Mouse (Mus musculus) forebrain, embryonic 15.5 days (tissue): Measurements from ENCODE around the gene Vps50. TPM values are rescaled to one million over a fixed set of nuclear protein-coding genes. Genes with fewer than 3 reads are reported as not detected.
"Not testable (repeated sequence)": the region's sequence is repeated elsewhere in the genome, so short reads cannot be mapped to it uniquely, and the experiment has no call there.

Experiments
- ATAC-seq: fragments of 200-750 bp; cut with Nextera tagmentation; replicated peaks from 2 replicates; pipeline ENCODE4 v1.8.0; 2017; ENCODE audit warnings: mild to moderate bottlenecking, moderate TSS enrichment, moderate library complexity
- H3K27ac ChIP-seq: fragments of 300-500 bp; sonication (generic); replicated peaks from 2 replicates; pipeline ENCODE4 v1.5.1; 2015; ENCODE audit warnings: mild to moderate bottlenecking, inconsistent platforms
- H3K27me3 ChIP-seq: fragments of 300-500 bp; sonication (generic); 2 replicates; pipeline ENCODE4 v1.6.1; 2015; ENCODE audit warnings: inconsistent platforms
- H3K36me3 ChIP-seq: fragments of 300-500 bp; sonication (generic); 2 replicates; pipeline ENCODE4 v1.6.1; 2015; ENCODE audit warnings: mild to moderate bottlenecking, inconsistent platforms
- H3K4me1 ChIP-seq: fragments of 300-500 bp; sonication (generic); 2 replicates; pipeline ENCODE4 v1.6.1; 2015; ENCODE audit warnings: inconsistent platforms
- H3K4me2 ChIP-seq: fragments of 300-500 bp; sonication (generic); replicated peaks from 2 replicates; pipeline ENCODE4 v1.6.1; 2015; ENCODE audit warnings: mild to moderate bottlenecking, inconsistent platforms
- H3K4me3 ChIP-seq: fragments of 300-500 bp; sonication (generic); 2 replicates; pipeline ENCODE4 v1.5.1; 2015; ENCODE audit warnings: mild to moderate bottlenecking, inconsistent platforms
- H3K9ac ChIP-seq: fragments of 300-500 bp; sonication (generic); replicated peaks from 2 replicates; pipeline ENCODE4 v1.6.1; 2015; ENCODE audit warnings: mild to moderate bottlenecking, inconsistent platforms
- H3K9me3 ChIP-seq: fragments of 300-500 bp; sonication (generic); 2 replicates; pipeline ENCODE4 v1.6.1; 2016; ENCODE audit warnings: inconsistent platforms
- WGBS: fragments of 180-500 bp; shearing (Covaris S2); methylation state at CpG from one replicate; pipeline ENCODE4 v1.1.7; 2015; ENCODE audit warnings: mixed read lengths; 5-methylcytosine and 5-hydroxymethylcytosine counted together
- polyA plus RNA-seq: library from polyadenylated mRNA; unstranded; fragments of >200 nt; fragmentation: Nextera tagmentation; extraction: Ambion mirVana; gene quantifications from 2 replicates; pipeline ENCODE4 v1.2.1, GENCODE M21; 2015

Gene Vps50
- polyA plus RNA-seq, 1 experiment from 2014 or later, result 52.6 TPM

- Histone ChIP-seq H3K4me1 (no peaks in the 10 kb centered on the region), H3K9me3 (no peaks in the 10 kb centered on the region), H3K27me3 (no peaks in the 10 kb centered on the region), H3K36me3 (peaks cover 11% of the 10 kb centered on the region), H3K4me2 (no peak overlapping the region), H3K4me3 (no peak overlapping the region), H3K9ac (no peak overlapping the region), H3K27ac (no peak overlapping the region)
- ATAC-seq, result no peak
- WGBS, result 93% methylated on average over 8 of the region's 8 CpGs
These were observed 75.6 kb downstream of the Vps50 start for GRCm38 (mm10) chr6:3573787-3574186.

DNA sequence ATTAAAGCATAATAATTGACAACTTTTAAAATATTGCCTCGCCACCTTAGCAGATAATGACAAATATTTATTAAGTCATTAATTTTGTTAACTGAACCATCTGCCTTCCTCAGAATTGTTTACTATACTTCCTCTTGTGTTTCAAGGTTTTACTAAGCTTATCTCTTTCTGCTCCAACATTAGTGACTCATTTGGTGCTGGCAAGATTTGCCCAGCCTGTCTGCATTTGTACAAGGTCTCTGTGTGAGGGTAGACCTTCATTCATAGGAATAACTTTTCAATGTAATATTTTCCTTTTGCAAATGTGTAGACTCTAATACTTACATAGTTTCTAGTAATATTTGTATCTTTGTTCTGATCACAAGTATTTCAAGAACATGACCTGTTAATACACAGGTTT lies 87.2 kb downstream of the Vps50 start:
- WGBS, result 87% methylated on average over 1 of the region's 1 CpGs
- H3K27me3 ChIP-seq, result no peaks in the 10 kb centered on the region
- no peaks in the 10 kb centered on the region for H3K4me1 ChIP-seq
- ATAC-seq, result no peak
- H3K9me3 ChIP-seq, result no peaks in the 10 kb centered on the region
- H3K4me2 ChIP-seq, result no peak overlapping the region
- H3K4me3 ChIP-seq, result no peak overlapping the region
- H3K36me3 ChIP-seq, result 0 out of 2 replicates have a peak, but pooled peaks cover 2% of the 10 kb centered on the region
- no peak overlapping the region for H3K9ac ChIP-seq
- H3K27ac ChIP-seq, result no peak overlapping the region

GRCm38 (mm10) chr6:3590289-3590904 lies 92.2 kb downstream of the Vps50 start:
- Histone ChIP-seq H3K36me3 (peaks cover 10% of the 10 kb centered on the region), H3K9ac (no peak overlapping the region), H3K4me1 (no peaks in the 10 kb centered on the region), H3K4me3 (no peak overlapping the region), H3K9me3 (no peaks in the 10 kb centered on the region), H3K4me2 (no peak overlapping the region), H3K27me3 (no peaks in the 10 kb centered on the region), H3K27ac (no peak overlapping the region)
- ATAC-seq, result no peak
- 89% methylated on average over 3 of the region's 3 CpGs for WGBS

- 98% methylated on average over 1 of the region's 1 CpGs for WGBS
- no peaks in the 10 kb centered on the region for H3K27me3 ChIP-seq
- no peak for ATAC-seq
- H3K36me3 ChIP-seq, result peaks cover 16% of the 10 kb centered on the region
- H3K27ac ChIP-seq, result no peak overlapping the region
- H3K9me3 ChIP-seq, result no peaks in the 10 kb centered on the region
- no peak overlapping the region for H3K4me3 ChIP-seq
- no peak overlapping the region for H3K9ac ChIP-seq
- H3K4me2 ChIP-seq, result no peak overlapping the region
- H3K4me1 ChIP-seq, result no peaks in the 10 kb centered on the region
These were observed 96.1 kb downstream of the Vps50 start for GRCm38 (mm10) chr6:3594246-3594645.

GRCm38 (mm10) chr6:3612827-3613226 lies 114.6 kb downstream of the Vps50 start:
- Histone ChIP-seq H3K36me3 (no peaks in the 10 kb centered on the region), H3K4me1 (no peaks in the 10 kb centered on the region), H3K4me2 (no peak overlapping the region), H3K9me3 (no peaks in the 10 kb centered on the region), H3K9ac (no peak overlapping the region), H3K4me3 (no peak overlapping the region), H3K27me3 (no peaks in the 10 kb centered on the region), H3K27ac (no peak overlapping the region)
- WGBS, result 94% methylated on average over 2 of the region's 2 CpGs
- ATAC-seq, result no peak

DNA sequence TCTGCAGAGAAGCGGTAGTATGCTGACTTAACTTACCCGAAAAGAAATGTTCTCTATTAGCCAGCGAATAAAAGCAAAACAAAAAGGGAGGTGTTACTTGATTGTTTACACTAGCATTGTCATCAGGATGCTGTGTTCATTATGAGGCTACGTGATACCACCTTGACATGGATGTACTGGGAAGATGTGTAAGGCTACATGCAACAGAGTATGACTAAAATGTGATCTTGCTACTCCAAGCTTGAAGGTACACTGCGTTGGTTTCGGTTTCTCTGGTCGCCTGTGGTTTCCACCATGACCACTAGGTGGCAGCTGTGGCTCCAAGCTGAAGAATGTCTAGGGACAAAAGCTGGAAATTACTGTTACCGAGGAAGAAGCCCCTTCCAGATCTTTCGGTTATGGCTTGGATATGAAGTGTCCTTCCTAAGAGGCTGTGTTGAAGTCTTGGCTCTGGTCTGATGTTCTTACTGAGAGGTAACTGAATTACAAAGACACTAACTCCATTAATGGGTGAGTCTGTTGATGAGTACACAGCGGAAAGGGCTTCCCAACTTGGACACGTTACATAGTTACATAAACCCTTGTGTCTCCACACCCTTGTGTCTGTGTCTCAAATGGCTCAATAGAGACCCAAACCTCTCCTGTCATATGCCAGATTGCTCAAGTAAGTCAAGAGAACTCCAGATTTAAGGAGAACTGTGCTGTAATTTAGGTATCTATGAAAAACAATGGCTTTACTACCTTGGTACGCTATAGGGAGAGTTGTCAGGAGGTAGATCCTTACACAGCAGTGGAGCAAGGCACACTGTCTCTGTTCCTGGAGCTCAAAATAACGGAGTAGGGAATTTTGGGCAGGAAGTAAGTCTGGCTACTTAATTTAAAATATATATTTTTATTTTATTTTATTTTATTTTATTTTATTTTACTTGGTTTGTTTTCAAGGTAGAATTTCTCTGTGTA lies 122.5 kb downstream of the Vps50 start:
- not testable (repeated sequence) for H3K9me3 ChIP-seq, H3K9ac ChIP-seq, H3K27me3 ChIP-seq, H3K27ac ChIP-seq, H3K4me3 ChIP-seq, H3K4me2 ChIP-seq, H3K4me1 ChIP-seq, H3K36me3 ChIP-seq
- WGBS, result 59% methylated on average over 12 of the region's 13 CpGs
- ATAC-seq, result peak; percentile 88

Other genes with a start within 250 kb of the Vps50 start
- gene Samd9l, start 98.8 kb upstream of the Vps50 start, polyA plus RNA-seq, result 0.98 and 1.1 TPM in 2 replicates
- 0.49 and 0.83 TPM in 2 replicates for gene Hepacam2, start 84 bp upstream of the Vps50 start, polyA plus RNA-seq